Mouse (Mus musculus): ENCODE measurements around the gene Tpbg. TPM values are rescaled to one million over a fixed set of nuclear protein-coding genes. Genes with fewer than 3 reads are reported as not detected.
A peak's percentile ranks its signal among the peaks of the same experiment; 100 is the strongest.
"Not testable (repeated sequence)": the region's sequence is repeated elsewhere in the genome, so short reads cannot be mapped to it uniquely, and the experiment has no call there.

Gene Tpbg
- 12.2 and 12.5 TPM in 2 replicates for polyA plus RNA-seq (2012; rRNA removed)

DNA sequence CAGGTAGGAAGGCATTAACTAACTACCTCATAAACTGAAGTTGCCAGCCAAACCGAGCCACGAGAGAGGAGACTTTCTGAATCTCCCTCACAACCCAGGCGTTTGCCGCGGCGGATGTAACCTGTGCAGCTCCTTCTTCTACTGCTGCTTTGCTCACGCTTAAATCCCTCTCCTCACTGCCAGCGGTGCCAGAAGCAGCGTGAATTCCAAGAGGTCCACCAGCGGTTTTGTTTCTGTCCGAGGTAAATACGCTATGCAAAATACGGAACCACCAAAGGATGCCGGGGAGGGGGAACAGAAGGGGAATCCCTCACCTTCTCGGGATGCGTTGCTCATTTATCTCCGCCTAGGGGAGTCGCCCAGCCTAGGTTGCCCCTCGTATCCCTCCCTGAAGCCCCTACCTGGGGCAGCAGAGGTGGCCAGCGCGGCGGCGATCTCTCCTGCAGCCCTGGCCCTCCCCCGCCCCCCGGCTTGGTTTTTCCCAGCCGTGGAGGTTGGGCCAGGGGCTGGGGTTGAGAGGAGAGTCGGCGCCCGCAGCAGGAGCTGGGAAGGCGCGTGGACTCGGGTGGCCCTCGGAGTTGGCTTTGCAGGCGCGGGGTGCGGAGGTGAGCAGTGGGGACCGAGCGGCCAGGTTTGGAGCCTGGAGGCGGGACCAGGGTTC lies at the start of gene Tpbg:
Tpbg (plus strand) TSS at position 30 of the 661 bp plus-strand sequence.
- Histone ChIP-seq H3K4me1 (ENCODE audit: control insufficient read depth, insufficient read depth, low read length) (no peaks in the 10 kb centered on the region), H3K27ac (ENCODE audit: insufficient read depth, low read length) (no peak within 1 kb of the TSS), H3K4me3 (ENCODE audit: insufficient read depth, low read length) (peak within 1 kb of the TSS; percentile 77)
- TF ChIP-seq POLR2A (IDR thresholded peaks at IDR 0.05; ENCODE audit: extremely low read depth, insufficient read depth, low read length) (no peak), CTCF (IDR thresholded peaks at IDR 0.05; ENCODE audit: extremely low read depth, insufficient read depth, low read length) (no peak)

GRCm38 (mm10) chr9:85801986-85802385 lies 40.2 kb upstream of the Tpbg start:
- not testable (repeated sequence) for H3K4me1 ChIP-seq (ENCODE audit: control insufficient read depth, insufficient read depth, low read length); H3K4me3 ChIP-seq (ENCODE audit: insufficient read depth, low read length); H3K27ac ChIP-seq (ENCODE audit: insufficient read depth, low read length)

- TF ChIP-seq POLR2A (IDR thresholded peaks at IDR 0.05; ENCODE audit: extremely low read depth, insufficient read depth, low read length) (no peak), CTCF (IDR thresholded peaks at IDR 0.05; ENCODE audit: extremely low read depth, insufficient read depth, low read length) (no peak)
- H3K4me1 ChIP-seq (ENCODE audit: control insufficient read depth, insufficient read depth, low read length) = no peaks in the 10 kb centered on the region
- H3K4me3 ChIP-seq (ENCODE audit: insufficient read depth, low read length) = no peak overlapping the region
- no peak overlapping the region for H3K27ac ChIP-seq (ENCODE audit: insufficient read depth, low read length)
These were observed 39.6 kb upstream of the Tpbg start for GRCm38 (mm10) chr9:85802563-85802962.

- Histone ChIP-seq H3K27ac (ENCODE audit: insufficient read depth, low read length) (no peak overlapping the region), H3K4me1 (ENCODE audit: control insufficient read depth, insufficient read depth, low read length) (no peaks in the 10 kb centered on the region), H3K4me3 (ENCODE audit: insufficient read depth, low read length) (no peak overlapping the region)
- TF ChIP-seq POLR2A (IDR thresholded peaks at IDR 0.05; ENCODE audit: extremely low read depth, insufficient read depth, low read length) (no peak), CTCF (IDR thresholded peaks at IDR 0.05; ENCODE audit: extremely low read depth, insufficient read depth, low read length) (no peak)
These were observed 35.8 kb upstream of the Tpbg start for GRCm38 (mm10) chr9:85806411-85806810.

DNA sequence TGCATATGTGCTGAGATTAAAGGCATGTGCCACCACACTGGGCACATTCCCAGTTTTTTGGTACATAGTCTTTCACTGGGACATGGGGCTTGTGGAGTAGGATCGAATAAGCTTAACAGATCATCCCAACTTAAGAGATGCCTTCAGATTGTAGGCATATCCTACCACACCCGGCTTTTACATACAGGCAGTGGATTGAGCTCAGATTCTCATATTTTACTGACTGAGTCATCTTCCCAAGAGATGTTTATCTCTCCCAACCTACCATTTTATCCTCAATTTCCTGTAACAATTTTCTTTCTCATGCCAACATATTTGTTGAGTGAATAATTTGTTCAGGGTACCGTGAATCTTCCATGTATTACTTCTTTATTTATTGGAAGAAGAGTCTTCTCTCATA lies 32.9 kb upstream of the Tpbg start:
- TF ChIP-seq CTCF (IDR thresholded peaks at IDR 0.05; ENCODE audit: extremely low read depth, insufficient read depth, low read length) = no peak
- no peak for TF ChIP-seq POLR2A (IDR thresholded peaks at IDR 0.05; ENCODE audit: extremely low read depth, insufficient read depth, low read length)
- Histone ChIP-seq H3K4me3 (ENCODE audit: insufficient read depth, low read length) (no peak overlapping the region), H3K27ac (ENCODE audit: insufficient read depth, low read length) (no peak overlapping the region), H3K4me1 (ENCODE audit: control insufficient read depth, insufficient read depth, low read length) (no peaks in the 10 kb centered on the region)

DNA sequence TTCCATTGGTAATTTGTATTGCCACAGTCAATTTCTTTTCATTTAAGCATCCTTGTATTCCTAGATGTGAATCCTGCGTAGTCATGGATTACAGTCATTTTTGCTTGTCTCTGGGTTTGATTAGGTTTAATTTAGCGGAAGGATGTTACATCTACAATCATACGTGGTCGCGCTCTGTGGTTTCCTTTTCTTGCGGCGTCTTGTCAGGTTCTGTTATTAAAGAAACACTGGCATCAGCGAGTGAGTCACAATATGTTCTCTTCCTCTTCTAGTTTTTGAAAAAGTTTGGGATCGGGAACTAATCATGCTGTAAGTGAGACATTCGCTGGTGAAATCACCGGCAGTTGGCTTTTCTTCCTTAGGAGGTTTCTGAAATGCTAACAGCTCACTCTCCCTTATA lies 21.4 kb upstream of the Tpbg start:
- Histone ChIP-seq H3K4me3 (ENCODE audit: insufficient read depth, low read length) (no peak overlapping the region), H3K4me1 (ENCODE audit: control insufficient read depth, insufficient read depth, low read length) (no peaks in the 10 kb centered on the region), H3K27ac (ENCODE audit: insufficient read depth, low read length) (no peak overlapping the region)
- TF ChIP-seq CTCF (IDR thresholded peaks at IDR 0.05; ENCODE audit: extremely low read depth, insufficient read depth, low read length) (no peak), POLR2A (IDR thresholded peaks at IDR 0.05; ENCODE audit: extremely low read depth, insufficient read depth, low read length) (no peak)

DNA sequence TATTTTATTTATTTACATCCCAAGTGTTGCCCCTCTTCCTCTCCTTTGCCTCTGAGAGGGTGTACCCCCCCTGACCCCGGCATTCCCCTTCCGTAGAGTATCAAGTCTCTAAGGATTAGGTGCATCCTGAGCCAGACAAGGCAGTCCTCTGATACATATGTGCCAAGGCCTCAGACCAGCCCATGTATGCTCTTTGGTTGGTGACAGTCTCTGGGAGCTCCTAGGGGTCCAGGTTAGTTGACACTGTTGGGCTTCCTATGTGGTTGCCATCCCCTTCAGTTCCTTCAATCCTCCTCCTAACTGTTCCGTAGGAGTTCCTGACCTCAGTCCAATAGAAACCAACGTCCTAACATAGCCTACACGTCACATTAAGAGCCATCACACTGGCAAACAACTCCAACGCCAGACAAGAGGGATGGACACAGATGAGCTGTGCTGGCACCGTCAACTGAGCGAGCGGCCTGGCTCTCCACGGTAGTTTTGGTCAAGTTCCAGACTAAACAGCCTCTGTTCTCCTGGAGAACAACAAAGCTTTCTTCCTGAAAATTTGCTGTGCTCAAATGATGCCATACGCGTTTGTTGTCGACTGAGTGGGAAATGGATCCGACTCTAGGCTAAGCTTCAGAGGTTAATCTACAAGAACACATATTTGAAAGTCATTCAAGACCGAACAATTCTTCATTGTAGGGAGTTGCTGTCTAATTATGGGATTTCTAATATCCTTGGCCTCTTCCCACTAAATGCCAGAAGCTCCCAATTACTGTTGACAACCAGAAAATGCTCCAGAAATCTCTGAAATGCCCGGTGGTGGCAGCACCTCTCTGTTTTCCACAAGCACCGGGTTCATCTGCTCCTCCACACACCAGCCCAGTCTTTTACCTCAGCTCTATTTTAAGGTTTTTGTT lies 6.4 kb upstream of the Tpbg start:
- Histone ChIP-seq H3K27ac (ENCODE audit: insufficient read depth, low read length) (no peak overlapping the region), H3K4me1 (ENCODE audit: control insufficient read depth, insufficient read depth, low read length) (no peaks in the 10 kb centered on the region), H3K4me3 (ENCODE audit: insufficient read depth, low read length) (no peak overlapping the region)
- TF ChIP-seq CTCF (IDR thresholded peaks at IDR 0.05; ENCODE audit: extremely low read depth, insufficient read depth, low read length) = no peak

DNA sequence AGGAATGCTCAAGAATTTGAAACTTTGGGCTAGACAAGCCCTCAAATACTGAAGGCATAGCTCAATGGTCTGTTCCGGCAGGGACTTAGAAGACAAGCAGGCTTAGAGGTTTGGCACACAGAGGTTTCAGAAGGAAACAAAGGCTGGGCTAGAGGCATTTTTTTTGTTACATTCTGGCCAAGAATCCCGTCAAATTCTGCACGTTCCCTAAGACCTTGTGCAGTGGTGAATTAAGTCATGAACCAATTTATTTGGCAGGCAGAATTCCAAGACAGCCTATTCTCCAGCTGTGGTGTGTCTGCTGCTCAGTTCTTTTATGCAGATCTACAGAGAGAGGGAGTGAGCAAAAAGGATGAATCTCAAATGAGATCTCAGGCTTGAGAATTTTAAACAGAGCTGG lies 2.6 kb upstream of the Tpbg start:
- H3K4me3 ChIP-seq (ENCODE audit: insufficient read depth, low read length) = no peak overlapping the region
- H3K27ac ChIP-seq (ENCODE audit: insufficient read depth, low read length) = no peak overlapping the region
- TF ChIP-seq CTCF (IDR thresholded peaks at IDR 0.05; ENCODE audit: extremely low read depth, insufficient read depth, low read length) = no peak
- no peak for TF ChIP-seq POLR2A (IDR thresholded peaks at IDR 0.05; ENCODE audit: extremely low read depth, insufficient read depth, low read length)
- no peaks in the 10 kb centered on the region for H3K4me1 ChIP-seq (ENCODE audit: control insufficient read depth, insufficient read depth, low read length)

DNA sequence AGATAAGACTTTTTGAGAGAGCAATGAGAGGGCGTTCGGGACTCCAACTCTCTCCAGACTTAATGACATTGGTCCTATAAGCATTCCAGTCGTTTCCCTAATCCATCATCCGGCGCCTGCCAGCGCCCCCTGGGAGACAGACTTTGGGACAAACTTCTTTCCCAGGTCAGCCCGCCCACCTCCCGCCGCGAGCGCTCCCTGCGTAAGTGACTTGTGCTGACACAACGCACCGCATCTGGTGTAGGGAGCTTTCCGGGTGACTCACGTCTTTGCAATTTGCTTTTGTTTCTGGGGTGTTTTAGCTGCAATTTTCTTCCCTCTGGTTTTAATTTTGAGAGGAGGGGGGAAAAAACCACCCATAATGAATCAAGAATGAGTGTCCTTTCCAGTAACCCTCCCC lies 289 bp upstream of the Tpbg start:
- Histone ChIP-seq H3K27ac (ENCODE audit: insufficient read depth, low read length) (no peak overlapping the region), H3K4me1 (ENCODE audit: control insufficient read depth, insufficient read depth, low read length) (no peaks in the 10 kb centered on the region), H3K4me3 (ENCODE audit: insufficient read depth, low read length) (peak overlapping the region; percentile 77; the same call in 1 of the 2 replicates)
- TF ChIP-seq POLR2A (IDR thresholded peaks at IDR 0.05; ENCODE audit: extremely low read depth, insufficient read depth, low read length) (no peak), CTCF (IDR thresholded peaks at IDR 0.05; ENCODE audit: extremely low read depth, insufficient read depth, low read length) (no peak)
